Mouse (Mus musculus) layer of hippocampus, adult 18-20 months (tissue): ENCODE measurements around the gene Rela. TPM values are rescaled to one million over a fixed set of nuclear protein-coding genes. Genes with fewer than 3 reads are reported as not detected.

ENCODE experiments used
- DNase-seq, 2 experiments: peaks; one replicate each; pipeline ENCODE4 v3.0.0; 2022; ENCODE audit warnings: low spot score in 2 of 2
- total RNA-seq, 2 experiments: library from RNA; stranded (reverse); gene quantifications; 2 replicates each; pipeline ENCODE4 v1.2.3; 2021

Gene Rela
- total RNA-seq, 2 experiments from 2014 or later: 16.2 to 21.1 TPM

GRCm38 (mm10) chr19:5636036-5636570 lies 1.2 kb upstream of the Rela start:
- DNase-seq: no peak

- peak in 1 of 2 experiments; percentile 73 for DNase-seq
Measured at GRCm38 (mm10) chr19:5636571-5637041, 677 bp upstream of the Rela start.

- DNase-seq: no peak
Measured at GRCm38 (mm10) chr19:5638416-5639005, 1.2 kb downstream of the Rela start.

- no peak for DNase-seq
Measured at GRCm38 (mm10) chr19:5640339-5640738, 3.1 kb downstream of the Rela start.

GRCm38 (mm10) chr19:5641021-5641420 lies 3.7 kb downstream of the Rela start:
- DNase-seq: no peak

GRCm38 (mm10) chr19:5641641-5642040 lies 4.4 kb downstream of the Rela start:
- DNase-seq: no peak

- no peak for DNase-seq
Measured at GRCm38 (mm10) chr19:5645280-5645679, 8.0 kb downstream of the Rela start.

- no peak for DNase-seq
Measured at GRCm38 (mm10) chr19:5646731-5647330, 9.5 kb downstream of the Rela start.

GRCm38 (mm10) chr19:5647791-5648190 lies 10.5 kb downstream of the Rela start:
- no peak for DNase-seq

GRCm38 (mm10) chr19:5648401-5649297 lies 11.4 kb downstream of the Rela start:
- DNase-seq: peak; percentile 77 to 83

- DNase-seq: no peak
Measured at GRCm38 (mm10) chr19:5649298-5649741, 12.0 kb downstream of the Rela start.

GRCm38 (mm10) chr19:5651502-5652274 lies 14.4 kb downstream of the Rela start:
- DNase-seq: no peak

GRCm38 (mm10) chr19:5652570-5652969 lies 15.3 kb downstream of the Rela start:
- DNase-seq: no peak

- DNase-seq: no peak
Measured at GRCm38 (mm10) chr19:5653969-5654719, 16.9 kb downstream of the Rela start.

- DNase-seq: no peak
Measured at GRCm38 (mm10) chr19:5654720-5655298, 17.5 kb downstream of the Rela start.

- DNase-seq: no peak
Measured at GRCm38 (mm10) chr19:5660942-5661751, 23.9 kb downstream of the Rela start.

GRCm38 (mm10) chr19:5662310-5662709 lies 25.0 kb downstream of the Rela start:
- DNase-seq: no peak

GRCm38 (mm10) chr19:5662981-5663913 lies 26.0 kb downstream of the Rela start, which contains the start of gene Sipa1:
Gene Sipa1, minus strand, starts transcription at chr19:5663707.
- peak; percentile 58 to 65 for DNase-seq
